Mouse (Mus musculus): ENCODE measurements around the gene Wfdc15a. TPM values are rescaled to one million over a fixed set of nuclear protein-coding genes. Genes with fewer than 3 reads are reported as not detected.

The Wfdc15a gene
- polyA plus RNA-seq, 1 experiment from 2014 or later: not detected

- H3K9ac ChIP-seq (ENCODE audit: low read depth, low read length): no peak overlapping the region
Measured at GRCm38 (mm10) chr2:164156158-164156557, 43.8 kb downstream of the Wfdc15a start.

DNA sequence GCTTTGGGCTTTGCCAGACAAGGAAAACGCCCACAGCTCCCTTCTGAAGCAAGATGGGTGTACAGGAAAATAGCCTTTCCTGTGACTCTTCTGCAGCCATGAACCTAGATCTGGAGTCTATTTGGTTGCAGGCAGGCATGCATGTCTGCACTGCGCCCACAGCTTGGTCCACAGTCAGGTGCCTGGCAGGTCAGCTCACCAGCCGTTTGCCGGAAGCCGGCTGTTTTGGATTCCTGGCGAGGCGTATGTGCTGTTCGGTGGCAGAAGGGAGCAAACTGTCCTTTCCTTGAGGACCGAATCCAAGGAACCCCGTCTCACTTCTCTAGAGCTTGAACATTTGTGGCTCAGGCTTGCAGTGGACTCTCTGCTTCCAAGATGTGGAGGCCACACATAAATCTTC is 45.9 kb downstream of the Wfdc15a start:
- 91% methylated on average over 10 of the region's 10 CpGs for WGBS
- Histone ChIP-seq H3K4me1 (ENCODE audit: control insufficient read depth, insufficient read depth, low read length) (peaks cover 12% of the 10 kb centered on the region), H3K9ac (ENCODE audit: low read depth, low read length) (no peak overlapping the region), H3K4me2 (ENCODE audit: low read depth, low read length) (no peak overlapping the region), H3K4me3 (ENCODE audit: low read depth, low read length) (no peak overlapping the region), H3K27me3 (replicated peaks; ENCODE audit: control insufficient read depth, insufficient read depth, low read length) (no peaks in the 10 kb centered on the region), H3K36me3 (ENCODE audit: control insufficient read depth, insufficient read depth, low read length) (peaks cover 27% of the 10 kb centered on the region), H3K27ac (replicated peaks; ENCODE audit: low read depth, low read length) (no peak overlapping the region), H3K9me3 (ENCODE audit: control insufficient read depth, low read length) (no peaks in the 10 kb centered on the region)
- DNase-seq (ENCODE audit: low spot score) (no peak), ATAC-seq (ENCODE audit: low read depth) (no peak)

More at GRCm38 (mm10) chr2:164156158-164156557, 43.8 kb downstream of the Wfdc15a start:
- Histone ChIP-seq H3K9me3 (ENCODE audit: control insufficient read depth, low read length) (no peaks in the 10 kb centered on the region), H3K4me3 (ENCODE audit: low read depth, low read length) (no peak overlapping the region), H3K4me2 (ENCODE audit: low read depth, low read length) (no peak overlapping the region), H3K27me3 (replicated peaks; ENCODE audit: control insufficient read depth, insufficient read depth, low read length) (no peaks in the 10 kb centered on the region), H3K36me3 (ENCODE audit: control insufficient read depth, insufficient read depth, low read length) (peaks cover 27% of the 10 kb centered on the region), H3K27ac (replicated peaks; ENCODE audit: low read depth, low read length) (no peak overlapping the region), H3K4me1 (ENCODE audit: control insufficient read depth, insufficient read depth, low read length) (no peaks in the 10 kb centered on the region)
- DNase-seq (ENCODE audit: low spot score): no peak
- 86% methylated on average over 7 of the region's 7 CpGs for WGBS
- no peak for ATAC-seq (ENCODE audit: low read depth)

DNA sequence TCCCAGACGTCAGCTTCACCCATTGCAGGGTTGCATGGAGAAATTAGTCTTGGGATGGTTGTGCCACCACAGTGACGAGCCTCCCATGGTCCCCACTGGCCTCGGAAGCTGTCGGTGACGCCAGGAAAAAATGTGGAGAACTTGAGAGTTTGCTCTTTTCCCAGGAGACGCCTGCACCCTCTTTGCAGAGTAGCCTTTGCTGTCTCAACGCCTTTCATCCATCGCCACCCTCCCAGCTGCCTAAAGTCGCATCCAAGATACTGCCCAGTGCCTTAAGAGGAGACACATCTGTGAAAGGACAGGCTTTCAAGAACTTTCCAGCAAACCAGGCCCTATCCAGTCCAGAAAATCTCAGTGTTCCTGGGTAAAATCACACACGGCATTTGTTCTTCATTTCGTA is 47.6 kb downstream of the Wfdc15a start:
- Histone ChIP-seq H3K4me3 (ENCODE audit: low read depth, low read length) (no peak overlapping the region), H3K4me1 (ENCODE audit: control insufficient read depth, insufficient read depth, low read length) (peaks cover 12% of the 10 kb centered on the region), H3K9me3 (ENCODE audit: control insufficient read depth, low read length) (no peaks in the 10 kb centered on the region), H3K27me3 (replicated peaks; ENCODE audit: control insufficient read depth, insufficient read depth, low read length) (no peaks in the 10 kb centered on the region), H3K9ac (ENCODE audit: low read depth, low read length) (no peak overlapping the region), H3K4me2 (ENCODE audit: low read depth, low read length) (no peak overlapping the region), H3K27ac (replicated peaks; ENCODE audit: low read depth, low read length) (no peak overlapping the region), H3K36me3 (ENCODE audit: control insufficient read depth, insufficient read depth, low read length) (peaks cover 33% of the 10 kb centered on the region)
- DNase-seq (ENCODE audit: low spot score) (no peak), ATAC-seq (ENCODE audit: low read depth) (no peak)
- whole genome bisulfite sequencing: 89% methylated on average over 11 of the region's 11 CpGs

DNA sequence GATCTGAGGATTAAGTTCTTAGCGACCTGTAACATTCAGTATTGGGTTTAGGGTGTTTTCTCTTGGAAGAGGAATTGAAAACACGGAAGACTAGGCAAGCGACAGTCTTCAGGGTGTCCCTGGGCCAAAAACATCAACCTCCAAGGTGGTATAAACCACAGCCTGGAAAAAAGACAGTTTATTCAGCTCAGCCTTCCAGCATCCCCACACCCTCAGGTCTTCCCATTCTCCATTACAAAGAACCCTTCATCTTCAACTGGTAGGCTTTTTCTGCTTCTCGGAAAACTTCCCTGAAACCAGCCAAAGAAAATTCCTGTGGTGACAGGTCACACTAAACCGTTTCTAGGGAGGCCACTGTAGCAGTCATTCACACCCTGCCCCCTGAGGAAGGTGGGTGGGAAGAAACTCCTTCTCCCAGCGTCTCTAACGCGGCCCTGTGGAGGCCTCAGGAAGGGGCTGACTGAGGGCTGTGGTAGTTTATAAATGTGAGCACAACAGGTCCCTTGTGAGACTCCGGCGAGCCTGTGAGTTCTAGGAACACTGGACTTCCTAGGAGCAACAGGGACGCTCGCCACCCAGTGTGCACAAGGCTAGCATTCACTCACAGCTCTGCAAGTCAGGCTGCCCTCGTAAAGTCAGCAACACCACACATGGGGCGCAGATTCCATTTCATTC is 49.7 kb downstream of the Wfdc15a start:
- Histone ChIP-seq H3K4me2 (ENCODE audit: low read depth, low read length) (no peak overlapping the region), H3K4me1 (ENCODE audit: control insufficient read depth, insufficient read depth, low read length) (peaks cover 12% of the 10 kb centered on the region), H3K9me3 (ENCODE audit: control insufficient read depth, low read length) (no peaks in the 10 kb centered on the region), H3K9ac (ENCODE audit: low read depth, low read length) (peak overlapping the region; percentile 38; the same call in 1 of the 2 replicates), H3K27ac (replicated peaks; ENCODE audit: low read depth, low read length) (peak overlapping the region; percentile 76), H3K4me3 (ENCODE audit: low read depth, low read length) (no peak overlapping the region), H3K27me3 (replicated peaks; ENCODE audit: control insufficient read depth, insufficient read depth, low read length) (no peaks in the 10 kb centered on the region), H3K36me3 (ENCODE audit: control insufficient read depth, insufficient read depth, low read length) (peaks cover 33% of the 10 kb centered on the region)
- DNase-seq (ENCODE audit: low spot score): peak; percentile 74
- ATAC-seq (ENCODE audit: low read depth): peak; percentile 88
- 31% methylated on average over 14 of the region's 14 CpGs for WGBS

Other genes starting within 250 kb of the Wfdc15a start
- gene Ywhab, start 205.2 kb downstream of the Wfdc15a start, polyA plus RNA-seq (2014; fragmentation: Nextera tagmentation; extraction: Ambion mirVana): 276 and 293 TPM in 2 replicates
- gene Pabpc1l, start 174.7 kb downstream of the Wfdc15a start, polyA plus RNA-seq (2014; fragmentation: Nextera tagmentation; extraction: Ambion mirVana): 2.8 and 4.9 TPM in 2 replicates
- 22.3 and 24.4 TPM in 2 replicates for gene Stk4, start 129.8 kb downstream of the Wfdc15a start, polyA plus RNA-seq (2014; fragmentation: Nextera tagmentation; extraction: Ambion mirVana)
- gene Tomm34, start 129.0 kb downstream of the Wfdc15a start, polyA plus RNA-seq (2014; fragmentation: Nextera tagmentation; extraction: Ambion mirVana): 53.4 and 55.8 TPM in 2 replicates
- gene Kcns1, start 29.0 kb downstream of the Wfdc15a start, polyA plus RNA-seq (2014; fragmentation: Nextera tagmentation; extraction: Ambion mirVana): 0.85 and 1.2 TPM in 2 replicates
- 0.48 and 0.96 TPM in 2 replicates for gene Wfdc5, start 17.4 kb downstream of the Wfdc15a start, polyA plus RNA-seq (2014; fragmentation: Nextera tagmentation; extraction: Ambion mirVana)
- gene Wfdc12, start 9.5 kb downstream of the Wfdc15a start, polyA plus RNA-seq (2014; fragmentation: Nextera tagmentation; extraction: Ambion mirVana): 0.28 TPM in 1 of 2 replicates, not detected in the other
- 0.39 TPM in 1 of 2 replicates, not detected in the other for gene Wfdc15b, start 21.5 kb upstream of the Wfdc15a start, polyA plus RNA-seq (2014; fragmentation: Nextera tagmentation; extraction: Ambion mirVana)
- gene Svs2, start 38.3 kb upstream of the Wfdc15a start, polyA plus RNA-seq (2014; fragmentation: Nextera tagmentation; extraction: Ambion mirVana): not detected in 2 replicates
- not detected in 2 replicates for gene Svs3b, start 56.5 kb upstream of the Wfdc15a start, polyA plus RNA-seq (2014; fragmentation: Nextera tagmentation; extraction: Ambion mirVana)
- gene Svs4, start 78.3 kb upstream of the Wfdc15a start, polyA plus RNA-seq (2014; fragmentation: Nextera tagmentation; extraction: Ambion mirVana): not detected in 2 replicates
- gene Svs3a, start 89.1 kb upstream of the Wfdc15a start, polyA plus RNA-seq (2014; fragmentation: Nextera tagmentation; extraction: Ambion mirVana): not detected in 2 replicates
- gene Svs6, start 116.6 kb upstream of the Wfdc15a start, polyA plus RNA-seq (2014; fragmentation: Nextera tagmentation; extraction: Ambion mirVana): not detected in 2 replicates
- not detected in 2 replicates for gene Svs5, start 132.6 kb upstream of the Wfdc15a start, polyA plus RNA-seq (2014; fragmentation: Nextera tagmentation; extraction: Ambion mirVana)
- 1.3 and 2.1 TPM in 2 replicates for gene Slpi, start 189.0 kb upstream of the Wfdc15a start, polyA plus RNA-seq (2014; fragmentation: Nextera tagmentation; extraction: Ambion mirVana)
- 0.42 and 0.52 TPM in 2 replicates for gene Rbpjl, start 203.0 kb upstream of the Wfdc15a start, polyA plus RNA-seq (2014; fragmentation: Nextera tagmentation; extraction: Ambion mirVana)
- 15.6 and 20.6 TPM in 2 replicates for gene Matn4, start 205.0 kb upstream of the Wfdc15a start, polyA plus RNA-seq (2014; fragmentation: Nextera tagmentation; extraction: Ambion mirVana)
- 57.1 and 58.4 TPM in 2 replicates for gene Sdc4, start 243.8 kb upstream of the Wfdc15a start, polyA plus RNA-seq (2014; fragmentation: Nextera tagmentation; extraction: Ambion mirVana)